Mouse (Mus musculus) CD8-positive naive resting alpha-beta T cell, adult 2 months (primary cell): ENCODE data around the gene Cd19.
A peak's percentile ranks its signal among the peaks of the same experiment; 100 is the strongest.
"Not testable (repeated sequence)": the region's sequence is repeated elsewhere in the genome, so short reads cannot be mapped to it uniquely, and the experiment has no call there.

Experiments
- DNase-seq, 2 experiments: peaks; one replicate each; pipeline ENCODE4 v3.0.0; 2022; ENCODE audit warnings: low read depth in 2 of 2, low spot score in 2 of 2

Gene Cd19

DNA sequence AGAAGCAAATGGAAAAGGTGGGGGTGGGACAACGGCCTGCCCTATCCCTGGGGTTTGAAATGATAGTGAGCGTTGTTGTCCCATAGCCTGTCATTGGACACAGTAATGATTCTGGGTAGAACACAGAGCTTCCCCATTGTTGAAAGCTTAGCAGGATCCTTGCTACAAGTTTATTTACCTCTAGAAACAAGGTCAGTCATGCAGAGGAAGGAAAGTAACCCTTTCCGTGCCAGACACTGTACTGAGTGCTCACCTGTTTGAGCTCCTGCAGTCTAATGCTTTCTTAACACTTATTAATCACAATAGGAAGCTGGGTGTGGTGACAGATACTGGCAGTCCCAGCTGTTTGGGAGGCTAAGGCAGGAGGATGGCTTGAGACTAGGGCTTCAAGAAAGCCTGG lies 21.1 kb upstream of the Cd19 start:
- DNase-seq, result no peak

DNA sequence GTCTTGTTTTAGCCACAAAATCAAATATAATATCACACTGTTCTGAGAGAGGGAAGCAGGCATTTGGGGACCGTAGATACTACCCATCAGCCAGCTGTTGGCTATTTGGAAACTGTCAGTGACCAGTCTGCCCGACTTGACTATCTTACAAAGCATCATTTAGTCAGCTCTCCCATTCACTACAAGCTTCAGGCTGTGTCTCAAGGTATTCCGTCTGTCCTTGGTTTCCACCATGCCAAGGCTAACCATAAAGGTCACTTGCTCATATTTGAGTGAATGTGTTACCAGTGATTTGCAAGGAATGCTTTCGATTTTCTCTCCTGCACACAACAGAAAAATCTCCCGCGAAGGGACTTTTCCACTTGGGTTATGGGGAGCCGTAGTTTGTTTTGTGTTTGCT lies 20.0 kb upstream of the Cd19 start:
- no peak for DNase-seq

DNA sequence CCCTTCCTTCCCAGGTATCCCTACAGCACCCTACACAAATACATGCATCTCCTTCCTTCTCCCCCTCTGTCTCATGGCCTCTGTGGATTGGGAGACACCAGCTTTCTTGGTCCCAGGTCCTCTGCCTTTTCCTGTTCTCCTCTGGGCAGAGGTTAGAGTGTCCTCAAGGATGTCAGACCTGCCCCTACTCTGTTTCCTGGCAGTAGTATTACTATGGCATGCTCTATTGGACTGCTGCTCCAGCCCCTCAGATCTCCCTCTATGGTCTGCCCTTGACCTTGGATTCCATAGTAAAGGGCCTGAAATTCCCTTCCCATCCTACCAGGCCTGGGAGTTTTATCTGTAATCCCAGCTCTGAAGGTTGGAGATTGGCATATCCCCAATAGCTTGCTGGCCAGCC lies 15.5 kb upstream of the Cd19 start:
- DNase-seq, result no peak

DNA sequence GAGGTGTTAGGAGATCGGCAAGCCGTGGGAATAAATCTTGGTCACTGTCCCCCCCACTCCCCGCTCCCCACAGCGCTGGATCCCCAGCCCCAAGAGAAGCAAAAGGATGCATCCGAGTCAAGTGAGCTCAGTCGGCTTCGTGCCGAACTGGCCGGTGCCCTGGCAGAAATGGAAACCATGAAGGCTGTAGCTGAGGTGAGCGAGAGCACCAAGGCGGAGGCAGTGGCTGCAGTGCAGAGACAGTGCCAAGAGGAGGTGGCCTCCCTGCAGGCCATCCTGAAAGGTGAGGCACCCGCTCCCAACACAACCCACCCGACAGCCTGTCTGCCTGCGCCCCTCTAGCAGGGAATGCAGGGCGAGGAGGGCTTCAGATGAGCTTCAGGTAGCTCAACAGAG lies 14.8 kb upstream of the Cd19 start:
- no peak for DNase-seq

DNA sequence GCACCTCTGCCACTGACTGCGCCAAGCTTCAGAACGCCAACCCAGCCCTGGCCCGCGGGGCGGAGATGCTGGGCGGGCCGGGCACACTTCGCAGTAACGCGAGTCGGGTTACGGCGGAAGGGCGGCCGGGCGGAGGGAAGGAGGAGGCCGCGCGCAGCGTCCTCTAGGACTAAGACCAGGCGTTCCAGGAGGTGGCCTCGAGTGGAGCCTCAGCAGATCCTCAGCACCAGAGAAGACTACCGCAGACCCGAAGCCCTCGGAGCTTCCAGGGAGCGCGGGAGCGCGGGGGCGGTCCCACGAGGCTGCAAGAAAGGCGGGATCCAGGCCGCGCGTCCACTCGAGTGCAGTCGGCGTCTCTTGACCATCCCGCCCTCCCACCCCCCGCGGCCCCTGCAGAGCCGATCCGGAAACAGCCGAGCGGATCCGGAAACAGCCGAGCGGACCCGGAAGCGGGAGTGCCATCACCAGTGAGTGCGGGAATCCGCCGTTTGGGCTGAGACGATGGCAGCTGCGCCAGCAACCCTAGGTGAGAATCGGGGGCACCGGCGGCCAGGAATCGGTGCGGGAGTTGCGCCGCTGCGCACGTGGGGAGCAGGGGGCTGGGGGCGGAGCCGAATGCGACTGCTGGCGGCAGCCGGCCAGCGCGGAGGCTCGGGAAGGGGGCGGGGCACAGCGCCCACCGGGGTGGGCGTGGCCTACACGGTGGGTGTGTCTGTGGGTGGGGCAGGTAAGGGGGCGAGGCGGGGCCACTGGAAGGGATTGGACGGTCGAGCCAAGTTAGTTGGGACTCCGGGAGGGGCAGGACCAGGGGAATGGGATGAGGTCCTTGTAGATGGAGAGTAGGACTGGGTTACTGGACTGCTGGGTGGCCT lies 14.2 kb upstream of the Cd19 start, which contains the start of gene Rabep2:
Rabep2 (plus strand) TSS at position 129 of the 872 bp plus-strand sequence.
- DNase-seq, result peak; percentile 72 to 84

DNA sequence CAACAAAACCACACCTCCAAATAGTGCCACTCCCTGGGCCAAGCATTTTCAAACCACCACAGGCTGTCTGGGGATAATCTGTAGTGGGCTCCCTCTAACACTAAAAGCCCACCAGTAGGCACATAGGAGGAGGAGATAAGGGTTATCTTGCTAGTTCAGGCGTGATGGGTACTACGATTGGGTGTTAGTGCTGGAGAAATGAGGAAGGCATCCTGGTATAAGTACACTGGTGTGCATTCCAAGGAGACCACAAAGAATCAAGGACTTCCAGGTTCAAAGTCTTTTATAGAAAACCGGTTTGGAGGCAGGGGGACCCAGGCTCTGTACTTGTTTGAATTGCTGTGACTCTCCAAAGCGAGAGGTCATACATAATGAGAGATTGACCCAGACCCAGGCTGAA lies 13.5 kb upstream of the Cd19 start:
- DNase-seq, result no peak

DNA sequence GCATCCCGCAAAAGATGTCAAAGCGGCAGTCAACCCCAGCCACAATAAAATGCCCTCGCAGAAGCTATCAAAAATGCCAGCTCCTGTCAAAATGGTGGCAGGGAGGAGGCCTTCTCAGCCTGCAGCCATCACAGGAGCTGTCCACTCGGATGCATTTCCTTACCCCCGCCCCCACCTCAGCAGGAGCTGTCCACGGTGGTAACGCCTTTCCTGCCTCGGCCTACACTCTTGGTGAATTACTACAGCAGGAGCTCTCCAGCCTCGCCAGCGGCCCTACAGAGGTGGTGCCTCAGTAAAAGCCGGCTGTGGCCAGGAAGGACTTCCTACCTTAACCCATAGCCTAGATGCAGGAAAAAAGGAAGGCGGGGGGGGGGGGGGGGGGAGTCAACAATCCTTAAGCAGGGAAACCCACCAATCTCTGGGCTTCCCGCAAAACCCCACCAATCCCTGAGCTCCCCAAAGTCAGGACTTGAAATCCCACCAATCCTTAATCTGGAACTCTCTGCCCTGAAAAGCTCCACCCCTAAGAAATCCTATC lies 12.7 kb upstream of the Cd19 start:
- no peak for DNase-seq

DNA sequence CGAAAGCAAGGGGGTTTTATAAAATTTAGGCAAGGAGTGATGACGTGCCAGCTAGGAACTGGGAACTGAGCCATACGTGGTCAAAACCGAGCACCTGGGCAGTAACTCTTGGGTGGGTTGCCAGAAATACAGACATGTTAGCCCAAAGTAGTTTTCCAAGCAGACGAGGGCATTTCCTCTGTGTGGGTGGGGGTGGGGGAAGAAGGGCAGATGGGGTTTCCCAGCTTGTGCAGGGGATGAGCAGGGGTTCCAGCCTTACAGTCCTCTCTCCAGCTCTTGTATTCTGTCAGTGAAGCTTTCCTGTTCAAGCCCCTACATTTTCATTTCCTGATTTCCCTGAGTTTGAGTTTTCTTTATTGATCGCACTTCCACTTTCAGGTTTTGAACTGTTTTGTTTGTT lies 9.5 kb upstream of the Cd19 start:
- no peak for DNase-seq

DNA sequence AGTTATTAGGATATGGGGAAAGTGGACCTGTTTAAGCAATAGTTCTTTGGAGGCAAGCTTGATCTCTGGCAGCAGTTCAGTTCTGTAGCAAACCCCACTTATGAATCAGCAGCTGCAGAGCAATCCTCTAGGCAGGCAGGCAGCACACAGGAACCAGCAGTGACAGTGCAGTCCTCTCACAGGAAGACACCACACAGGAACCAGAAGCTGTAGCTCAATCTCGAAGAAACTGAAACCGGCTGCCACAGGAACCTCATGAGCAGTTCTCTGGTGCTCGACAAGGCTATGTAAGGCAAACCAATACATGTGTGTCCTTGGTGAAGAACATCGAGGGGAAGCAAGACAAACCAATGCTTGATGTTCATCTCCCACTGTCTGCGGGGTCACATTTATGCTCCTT lies 7.1 kb upstream of the Cd19 start:
- DNase-seq, result peak in 1 of 2 experiments; percentile 6

DNA sequence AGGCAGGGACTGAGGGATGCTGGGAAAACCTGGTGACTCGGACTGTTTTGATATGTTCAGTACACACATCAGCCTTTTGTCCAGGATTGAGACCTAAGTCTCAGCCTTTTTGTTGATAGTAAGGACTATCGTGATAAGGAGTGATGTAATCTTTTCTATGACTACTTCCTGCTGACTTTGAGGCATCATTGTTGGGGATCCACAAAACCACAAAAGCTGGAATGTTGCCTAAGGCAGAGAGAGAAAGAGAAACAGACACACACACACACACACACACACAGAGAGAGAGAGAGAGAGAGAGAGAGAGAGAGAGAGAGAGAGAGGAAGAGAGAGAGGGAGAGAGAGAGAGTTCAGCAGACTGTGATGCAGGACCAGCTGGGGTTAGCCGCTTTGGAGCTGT lies 3.8 kb upstream of the Cd19 start:
- no peak for DNase-seq

DNA sequence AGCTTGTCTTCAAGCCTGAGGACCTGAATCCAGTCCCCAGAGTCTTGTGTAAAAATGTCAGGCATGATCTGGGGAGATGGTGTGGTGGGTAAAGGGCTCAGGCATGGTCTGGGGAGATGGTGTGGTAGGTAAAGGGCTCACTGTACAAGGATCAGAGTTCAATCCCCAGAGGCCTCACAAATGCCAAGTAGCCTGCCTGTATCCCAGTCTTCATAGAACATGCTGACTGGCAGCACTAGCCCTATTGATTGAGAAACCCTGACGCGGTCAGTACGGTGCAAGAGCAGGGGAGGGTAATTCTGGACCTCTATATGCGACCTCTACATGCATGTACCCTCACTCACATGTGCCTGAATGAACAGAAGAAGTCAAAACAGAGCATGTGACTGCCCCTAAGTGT lies 2.9 kb upstream of the Cd19 start:
- DNase-seq, result no peak

DNA sequence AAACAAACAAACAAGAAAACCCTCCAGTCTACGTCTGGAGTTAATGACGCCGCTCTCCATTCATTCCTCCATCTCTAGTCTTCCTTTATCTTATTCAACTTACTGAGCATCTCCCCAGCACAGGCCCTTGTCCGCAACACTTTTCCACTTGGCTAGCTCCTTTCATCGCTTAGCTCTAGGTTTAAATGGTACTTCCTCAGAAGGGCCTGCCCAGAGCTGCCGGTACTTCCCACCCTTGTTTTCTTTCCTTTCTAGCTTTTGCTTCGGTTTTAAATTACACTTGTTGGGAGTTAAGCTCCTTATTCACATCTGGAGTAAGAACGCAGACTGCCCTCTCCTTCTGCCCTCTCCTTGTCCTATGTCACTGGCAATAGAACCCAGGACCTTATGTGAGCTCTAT lies 2.4 kb upstream of the Cd19 start:
- DNase-seq, result no peak

DNA sequence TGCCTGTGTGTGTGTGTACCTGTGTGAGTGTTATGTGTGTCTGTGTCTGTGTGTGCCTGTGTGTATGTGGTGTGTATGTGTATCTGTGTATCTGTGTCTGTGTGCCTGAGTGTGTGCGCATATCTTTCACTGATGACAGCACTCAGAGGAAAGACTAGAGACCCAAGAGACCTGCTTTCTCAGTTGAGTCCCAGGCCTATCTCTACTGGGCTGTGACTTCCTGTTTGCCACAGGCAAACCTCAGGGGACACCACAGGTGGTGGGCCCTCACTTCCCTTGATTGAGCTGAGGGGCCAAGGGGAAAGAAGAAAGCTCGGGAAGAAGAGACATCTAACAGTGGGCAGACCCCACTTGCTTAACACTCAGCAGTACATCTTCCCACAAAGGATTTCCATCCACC lies 1.9 kb upstream of the Cd19 start:
- DNase-seq, result peak in 1 of 2 experiments; percentile 20

DNA sequence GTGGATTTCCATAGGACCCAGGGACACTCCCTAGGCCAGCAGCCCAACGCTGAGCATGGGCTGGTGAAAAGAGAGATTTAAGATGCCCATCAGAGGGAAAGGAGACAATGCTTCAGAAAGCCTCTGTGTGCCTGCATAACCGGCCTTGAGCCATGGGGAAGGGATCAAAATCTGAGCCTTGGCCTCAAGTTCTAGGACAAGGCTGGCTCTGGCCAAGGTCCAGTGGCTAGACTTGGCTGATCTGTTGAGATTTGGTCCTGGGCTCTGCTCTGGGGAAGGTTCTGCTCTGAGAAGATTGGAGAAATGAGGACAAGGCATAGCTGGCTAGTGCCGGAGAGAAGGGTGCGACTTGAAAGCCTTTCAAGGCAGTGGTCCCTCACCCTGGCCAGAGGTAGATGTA lies 3.6 kb downstream of the Cd19 start:
- no peak for DNase-seq

DNA sequence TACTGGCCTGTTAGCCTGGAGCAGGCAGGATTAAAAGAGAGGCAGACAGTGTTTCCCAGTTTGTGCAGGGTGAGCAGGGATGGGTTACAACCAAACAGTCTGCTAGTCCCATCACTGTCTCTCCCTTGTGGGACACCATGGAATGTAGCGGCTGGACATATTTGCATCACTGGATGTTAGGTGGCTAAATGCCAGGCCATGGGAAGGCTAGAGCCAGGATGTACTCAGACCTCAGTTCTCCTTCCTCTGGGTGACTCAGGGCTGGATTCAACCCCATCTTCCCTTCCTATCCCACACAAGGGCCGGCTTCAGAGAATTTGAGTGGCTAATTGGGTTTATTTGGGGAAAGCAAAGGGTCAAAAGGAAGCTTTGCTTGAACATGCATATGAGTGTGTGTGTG lies 6.0 kb downstream of the Cd19 start:
- no peak for DNase-seq

DNA sequence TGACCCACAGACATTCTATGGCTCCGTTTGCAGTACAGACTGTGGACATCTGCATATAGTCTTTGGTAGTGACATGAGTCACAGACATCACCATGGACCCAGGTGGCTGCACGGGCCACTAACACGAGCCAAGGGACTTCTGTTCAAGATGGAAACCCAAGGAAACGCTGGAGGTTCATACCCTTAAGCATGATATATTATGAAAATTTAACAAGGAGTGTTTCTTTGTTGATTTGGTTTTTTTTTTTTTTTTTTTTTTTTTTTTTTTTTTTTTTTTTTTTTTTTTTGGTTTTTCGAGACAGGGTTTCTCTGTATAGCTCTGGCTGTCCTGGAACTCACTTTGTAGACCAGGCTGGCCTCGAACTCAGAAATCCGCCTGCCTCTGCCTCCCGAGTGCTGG lies 12.2 kb downstream of the Cd19 start:
- DNase-seq, result not testable (repeated sequence)

DNA sequence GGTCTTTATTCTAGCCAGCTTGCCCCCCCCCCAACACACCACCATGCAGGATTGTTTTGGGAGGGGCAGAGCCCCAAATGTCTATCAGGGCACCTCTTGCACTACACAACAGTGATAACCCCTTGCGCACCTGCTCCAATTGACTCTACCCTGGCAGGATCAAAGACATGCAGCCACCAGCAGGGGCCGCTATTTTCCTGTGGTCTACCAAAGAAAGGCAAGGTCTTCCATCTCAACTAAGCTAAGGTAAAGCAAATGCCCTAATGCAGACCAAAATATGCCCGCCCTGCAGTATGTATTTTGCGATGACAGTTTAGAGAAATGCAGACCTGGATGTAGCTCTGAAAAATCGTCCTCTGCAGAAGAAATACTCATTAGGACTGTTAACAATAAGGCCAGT lies 15.1 kb downstream of the Cd19 start:
- peak; percentile 82 to 91 for DNase-seq

DNA sequence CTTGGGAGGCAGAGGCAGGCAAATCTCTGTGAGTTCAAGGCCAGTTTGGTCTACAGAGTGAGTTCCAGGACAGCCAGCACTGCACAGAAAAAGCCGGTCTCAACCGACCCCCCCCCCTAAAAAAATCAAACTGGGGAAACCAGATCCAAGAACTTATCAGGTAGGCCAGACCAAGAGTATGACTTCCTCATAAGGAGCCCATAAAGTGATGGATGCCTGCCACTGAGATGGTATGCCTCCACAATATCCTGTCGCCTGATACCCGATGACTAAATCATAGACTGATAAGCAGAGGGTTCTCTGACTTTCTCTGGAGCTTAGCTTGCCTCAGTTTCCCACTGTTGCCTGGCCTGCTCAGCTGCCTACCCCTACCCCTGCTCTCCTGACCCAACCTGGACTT lies 16.9 kb downstream of the Cd19 start:
- no peak for DNase-seq

DNA sequence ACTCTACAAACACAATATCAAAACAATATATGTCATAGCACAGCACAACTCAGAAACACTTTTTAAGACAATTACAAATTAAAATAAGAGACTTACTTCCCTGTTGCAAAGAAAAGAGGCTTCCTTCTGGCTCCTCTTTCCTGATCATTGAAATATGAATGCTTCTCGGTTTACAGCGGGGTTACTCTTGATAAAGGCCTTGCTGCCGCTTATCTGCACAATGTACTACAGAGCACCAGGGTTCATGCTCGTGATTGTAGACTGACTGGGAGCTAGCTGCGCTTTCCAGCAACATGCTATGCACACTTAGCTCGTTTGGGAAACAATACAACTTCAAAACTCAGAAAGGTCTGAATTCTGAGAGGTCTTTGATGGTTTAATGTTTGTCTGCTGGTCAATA lies 17.5 kb downstream of the Cd19 start:
- no peak for DNase-seq

DNA sequence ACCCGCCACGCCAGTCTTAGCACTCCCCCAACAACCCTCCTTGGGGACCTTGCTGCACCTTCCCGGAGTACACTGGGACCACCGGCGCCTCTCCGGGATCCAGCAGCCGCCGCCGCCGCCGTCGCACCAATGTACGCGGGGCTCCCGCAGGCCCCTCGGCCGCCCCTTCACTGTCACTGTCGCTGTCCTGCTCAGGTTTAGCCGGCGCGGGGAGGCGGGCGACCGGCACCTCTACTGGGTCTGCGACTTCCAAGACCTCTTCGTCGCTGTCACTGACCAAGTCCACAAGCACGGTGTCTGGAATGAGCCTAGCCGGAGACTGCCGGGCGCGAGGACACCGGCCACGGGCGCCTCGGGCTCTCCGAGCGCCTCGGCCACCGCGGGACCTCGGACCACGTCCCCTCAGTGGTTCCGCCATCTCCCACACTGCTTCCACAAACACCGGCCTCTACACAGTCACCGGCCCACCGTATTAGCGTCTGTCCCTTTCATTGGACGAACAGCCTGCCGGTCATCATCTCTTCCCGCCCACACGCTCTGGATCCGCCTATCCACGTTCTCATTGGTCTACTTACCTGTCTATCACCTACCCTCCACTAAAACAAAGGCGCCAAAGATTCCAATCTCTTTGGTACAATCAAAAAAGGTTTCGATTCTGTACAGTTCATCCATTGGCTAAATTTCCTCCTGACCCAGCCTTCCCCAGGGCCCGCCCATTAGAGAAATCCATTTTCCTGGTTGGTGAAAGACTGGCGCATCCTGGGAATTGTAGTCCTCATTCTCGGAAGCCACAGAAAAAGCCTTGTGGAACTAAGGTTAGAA lies 18.2 kb downstream of the Cd19 start, which contains the start of gene Nfatc2ip:
Nfatc2ip (minus strand) TSS at position 440 of the 822 bp plus-strand sequence.
- peak; percentile 87 to 92 for DNase-seq

DNA sequence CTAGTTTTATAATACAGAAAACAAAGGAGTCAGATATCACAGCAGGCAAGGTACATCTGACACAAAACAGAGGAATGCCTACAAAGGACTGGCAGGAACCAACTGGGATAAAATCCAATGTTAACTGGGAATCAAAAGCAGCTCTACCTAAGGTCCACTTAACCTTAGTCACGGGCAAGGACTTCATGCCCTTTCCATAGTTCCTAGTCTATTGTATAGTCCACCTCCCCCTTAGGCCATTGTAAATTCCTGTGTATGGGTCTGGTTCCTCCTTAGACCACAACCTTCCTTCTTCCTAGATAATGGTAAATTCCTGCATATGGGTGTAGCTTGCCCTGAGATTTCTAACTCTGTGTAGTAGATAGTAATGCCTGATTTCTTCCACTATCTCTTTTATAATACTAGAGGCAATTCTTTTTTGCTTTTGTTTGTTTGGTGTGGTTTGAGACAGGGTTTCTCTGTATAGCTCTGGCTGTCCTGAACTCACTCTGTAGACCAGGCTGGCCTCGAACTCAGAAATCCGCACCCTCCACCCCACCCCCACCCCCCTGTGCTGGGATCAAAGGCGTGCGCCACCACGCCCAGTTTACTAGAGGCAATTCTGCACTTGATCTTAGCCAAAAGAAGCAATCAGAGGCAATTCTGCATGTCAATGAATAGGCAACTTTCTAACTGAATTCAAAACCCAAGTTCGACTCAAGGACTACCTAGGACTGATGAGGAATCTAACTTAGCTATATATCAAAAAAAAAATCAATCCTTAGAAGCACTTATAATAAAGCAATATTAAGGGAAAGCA lies 22.4 kb downstream of the Cd19 start:
- not testable (repeated sequence) for DNase-seq
